Mouse (Mus musculus) intestine, embryonic 14.5 days (tissue): ENCODE measurements at regions not wholly inside any gene's neighbourhood (a gene's known extent, or its start where the extent isn't known, plus 50 kb on each side); places are given as distances from the start of the nearest gene placed in this dataset.

Experiments used
- ATAC-seq: fragments of 200-750 bp; cut with Nextera tagmentation; replicated peaks from 2 replicates; pipeline ENCODE4 v1.8.0; 2017; ENCODE audit warnings: low read depth, moderate number of reproducible peaks, moderate TSS enrichment, moderate library complexity; ENCODE audit not compliant: low FRiP score, low TSS enrichment
- DNase-seq: peaks from one replicate; pipeline ENCODE4 v3.0.0-alpha.2; 2018; ENCODE audit warnings: low spot score
- H3K27ac ChIP-seq: fragments of 300-500 bp; sonication (generic); 2 replicates; pipeline ENCODE4 v1.5.1; 2014; ENCODE audit warnings: low read depth, mild to moderate bottlenecking, control low read depth
- H3K27me3 ChIP-seq: fragments of 300-500 bp; sonication (generic); replicated peaks from 2 replicates; pipeline ENCODE4 v1.6.1; 2014; ENCODE audit warnings: low read length, control low read depth; ENCODE audit not compliant: control insufficient read depth, insufficient read depth
- H3K36me3 ChIP-seq: fragments of 300-500 bp; sonication (generic); 2 replicates; pipeline ENCODE4 v1.6.1; 2014; ENCODE audit warnings: low read length, control low read depth; ENCODE audit not compliant: control insufficient read depth, insufficient read depth
- H3K4me1 ChIP-seq: fragments of 300-500 bp; sonication (generic); replicated peaks from 2 replicates; pipeline ENCODE4 v1.6.1; 2014; ENCODE audit warnings: low read length, control low read depth, mixed read lengths; ENCODE audit not compliant: control insufficient read depth, insufficient read depth
- H3K4me2 ChIP-seq: fragments of 300-500 bp; sonication (generic); 2 replicates; pipeline ENCODE4 v1.6.1; 2014; ENCODE audit warnings: low read length
- H3K4me3 ChIP-seq: fragments of 300-500 bp; sonication (generic); 2 replicates; pipeline ENCODE4 v1.5.1; 2014; ENCODE audit warnings: low read depth, low read length, control low read depth, mixed read lengths
- H3K9ac ChIP-seq: fragments of 300-500 bp; sonication (generic); 2 replicates; pipeline ENCODE4 v1.6.1; 2014; ENCODE audit warnings: mild to moderate bottlenecking, low read length
- H3K9me3 ChIP-seq: fragments of 300-500 bp; sonication (generic); 2 replicates; pipeline ENCODE4 v1.6.1; 2016; ENCODE audit warnings: low read length, control low read depth; ENCODE audit not compliant: control insufficient read depth
- WGBS: fragments of 180-500 bp; shearing (Covaris S2); extraction: QIAGEN DNeasy Blood & Tissue Kit; methylation state at CpG from one replicate; pipeline ENCODE4 v1.1.7; 2014; 5-methylcytosine and 5-hydroxymethylcytosine counted together

- Histone ChIP-seq H3K27me3 (no peaks in the 10 kb centered on the region), H3K4me2 (no peak overlapping the region), H3K9me3 (no peaks in the 10 kb centered on the region), H3K4me3 (no peak overlapping the region), H3K36me3 (no peaks in the 10 kb centered on the region), H3K4me1 (peaks cover 10% of the 10 kb centered on the region), H3K9ac (no peak overlapping the region), H3K27ac (no peak overlapping the region)
- ATAC-seq (no peak), DNase-seq (no peak)
- 72% methylated on average over 6 of the region's 6 CpGs for WGBS
Measured at GRCm38 (mm10) chr9:94404551-94404950, 133.3 kb downstream of the 1190002N15Rik start.

GRCm38 (mm10) chr9:94400596-94400995, 137.3 kb downstream of the 1190002N15Rik start:
- Histone ChIP-seq H3K9ac (no peak overlapping the region), H3K4me2 (no peak overlapping the region), H3K27ac (no peak overlapping the region), H3K4me3 (no peak overlapping the region), H3K36me3 (no peaks in the 10 kb centered on the region), H3K9me3 (no peaks in the 10 kb centered on the region), H3K4me1 (no peaks in the 10 kb centered on the region), H3K27me3 (no peaks in the 10 kb centered on the region)
- ATAC-seq (no peak), DNase-seq (no peak)
- 88% methylated on average over 1 of the region's 1 CpGs for WGBS

- ATAC-seq = no peak
- H3K27ac ChIP-seq = no peak overlapping the region
- H3K4me1 ChIP-seq = no peaks in the 10 kb centered on the region
- no peak overlapping the region for H3K4me3 ChIP-seq
- 86% methylated on average over 5 of the region's 5 CpGs for WGBS
- no peaks in the 10 kb centered on the region for H3K9me3 ChIP-seq
- no peak overlapping the region for H3K4me2 ChIP-seq
- no peak for DNase-seq
- no peaks in the 10 kb centered on the region for H3K36me3 ChIP-seq
- no peak overlapping the region for H3K9ac ChIP-seq
- no peaks in the 10 kb centered on the region for H3K27me3 ChIP-seq
Measured at GRCm38 (mm10) chr9:94395215-94395614, 142.7 kb downstream of the 1190002N15Rik start.

GRCm38 (mm10) chr9:94386190-94386589, 151.7 kb downstream of the 1190002N15Rik start:
- Histone ChIP-seq H3K4me2 (no peak overlapping the region), H3K36me3 (no peaks in the 10 kb centered on the region), H3K4me3 (no peak overlapping the region), H3K9ac (no peak overlapping the region), H3K27me3 (no peaks in the 10 kb centered on the region), H3K4me1 (no peaks in the 10 kb centered on the region), H3K9me3 (no peaks in the 10 kb centered on the region), H3K27ac (no peak overlapping the region)
- no peak for ATAC-seq
- DNase-seq = no peak

GRCm38 (mm10) chr9:94382293-94382692, 155.6 kb downstream of the 1190002N15Rik start:
- Histone ChIP-seq H3K4me1 (no peaks in the 10 kb centered on the region), H3K4me3 (no peak overlapping the region), H3K27ac (no peak overlapping the region), H3K27me3 (no peaks in the 10 kb centered on the region), H3K36me3 (no peaks in the 10 kb centered on the region), H3K9me3 (no peaks in the 10 kb centered on the region), H3K4me2 (no peak overlapping the region), H3K9ac (no peak overlapping the region)
- WGBS = 72% methylated on average over 2 of the region's 2 CpGs
- DNase-seq (no peak), ATAC-seq (no peak)

GRCm38 (mm10) chr9:94378835-94379234, 159.0 kb downstream of the 1190002N15Rik start:
- no peaks in the 10 kb centered on the region for H3K27me3 ChIP-seq
- DNase-seq (no peak), ATAC-seq (no peak)
- H3K36me3 ChIP-seq = no peaks in the 10 kb centered on the region
- H3K4me3 ChIP-seq = no peak overlapping the region
- 19% methylated on average over 5 of the region's 5 CpGs for WGBS
- no peak overlapping the region for H3K9ac ChIP-seq
- no peaks in the 10 kb centered on the region for H3K4me1 ChIP-seq
- no peaks in the 10 kb centered on the region for H3K9me3 ChIP-seq
- H3K4me2 ChIP-seq = no peak overlapping the region
- no peak overlapping the region for H3K27ac ChIP-seq

GRCm38 (mm10) chr9:94378291-94378690, 159.6 kb downstream of the 1190002N15Rik start:
- ATAC-seq = no peak
- no peak overlapping the region for H3K4me3 ChIP-seq
- no peaks in the 10 kb centered on the region for H3K4me1 ChIP-seq
- no peak overlapping the region for H3K4me2 ChIP-seq
- H3K36me3 ChIP-seq = no peaks in the 10 kb centered on the region
- no peaks in the 10 kb centered on the region for H3K9me3 ChIP-seq
- H3K27ac ChIP-seq = no peak overlapping the region
- no peak overlapping the region for H3K9ac ChIP-seq
- 82% methylated on average over 6 of the region's 6 CpGs for WGBS
- no peaks in the 10 kb centered on the region for H3K27me3 ChIP-seq
- no peak for DNase-seq

- Histone ChIP-seq H3K4me3 (no peak overlapping the region), H3K9ac (no peak overlapping the region), H3K4me1 (no peaks in the 10 kb centered on the region), H3K36me3 (no peaks in the 10 kb centered on the region), H3K4me2 (no peak overlapping the region), H3K27me3 (no peaks in the 10 kb centered on the region), H3K27ac (no peak overlapping the region), H3K9me3 (no peaks in the 10 kb centered on the region)
- WGBS = 72% methylated on average over 7 of the region's 7 CpGs
- no peak for ATAC-seq
- no peak for DNase-seq
Measured at GRCm38 (mm10) chr9:94377346-94378039, 160.4 kb downstream of the 1190002N15Rik start.

GRCm38 (mm10) chr9:94370976-94371375, 166.9 kb downstream of the 1190002N15Rik start:
- DNase-seq (no peak), ATAC-seq (no peak)
- no peaks in the 10 kb centered on the region for H3K27me3 ChIP-seq
- H3K36me3 ChIP-seq = no peaks in the 10 kb centered on the region
- no peak overlapping the region for H3K9ac ChIP-seq
- H3K9me3 ChIP-seq = no peaks in the 10 kb centered on the region
- H3K4me2 ChIP-seq = no peak overlapping the region
- no peak overlapping the region for H3K27ac ChIP-seq
- H3K4me3 ChIP-seq = no peak overlapping the region
- no peaks in the 10 kb centered on the region for H3K4me1 ChIP-seq
- 84% methylated on average over 2 of the region's 2 CpGs for WGBS
